Mouse (Mus musculus): Measurements from ENCODE around the gene Hist2h2ab. TPM values are rescaled to one million over a fixed set of nuclear protein-coding genes. Genes with fewer than 3 reads are reported as not detected.

Gene Hist2h2ab
- total RNA-seq, 1 experiment = 54.2 TPM

DNA sequence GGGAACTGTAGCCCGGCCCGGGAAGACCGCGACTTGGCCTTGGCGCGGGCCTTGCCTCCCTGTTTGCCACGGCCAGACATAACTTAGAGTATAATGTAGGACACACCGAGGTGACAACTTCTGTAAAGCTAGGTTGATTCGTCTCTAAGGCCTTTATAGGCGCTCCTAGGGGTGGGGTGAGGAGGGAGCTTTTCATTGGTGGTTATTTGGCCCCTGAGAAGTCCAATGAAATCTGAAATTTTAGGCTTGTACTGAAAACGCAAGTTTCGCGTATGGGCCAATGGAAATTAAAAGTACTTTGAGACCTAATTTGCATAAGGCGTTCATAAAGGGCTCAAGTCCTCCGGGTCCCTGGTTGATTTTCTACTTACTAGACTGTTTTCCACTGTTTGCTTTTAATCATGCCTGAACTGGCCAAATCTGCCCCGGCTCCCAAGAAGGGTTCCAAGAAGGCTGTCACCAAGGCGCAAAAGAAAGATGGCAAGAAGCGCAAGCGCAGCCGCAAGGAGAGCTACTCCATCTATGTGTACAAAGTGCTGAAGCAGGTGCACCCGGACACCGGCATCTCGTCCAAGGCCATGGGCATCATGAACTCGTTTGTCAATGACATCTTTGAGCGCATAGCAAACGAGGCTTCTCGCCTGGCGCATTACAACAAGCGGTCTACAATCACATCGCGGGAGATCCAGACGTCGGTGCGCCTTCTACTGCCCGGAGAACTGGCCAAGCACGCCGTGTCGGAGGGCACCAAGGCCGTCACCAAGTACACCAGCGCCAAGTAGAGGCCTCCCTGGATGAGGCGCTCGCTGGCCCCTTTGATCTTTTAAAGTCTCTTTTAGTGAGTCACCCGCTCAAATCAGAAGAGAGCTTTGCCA lies 1.3 kb downstream of the Hist2h2ab start, which contains the start of the genes Hist2h2ac and Hist2h2be:
Gene Hist2h2ac, minus strand, starts transcription at position 116 of the 875 bp plus-strand sequence.
Gene Hist2h2be, plus strand, starts transcription at position 355 of the 875 bp plus-strand sequence.
- H3K9ac ChIP-seq (ENCODE audit: insufficient read depth, low read depth, low read length, poor library complexity, severe bottlenecking) = peak within 1 kb of the TSS; percentile 95
- TF ChIP-seq ZNF384 (IDR thresholded peaks at IDR 0.05; ENCODE audit: low read depth, low read length) (no peak), MAFK (IDR thresholded peaks at IDR 0.05; ENCODE audit: insufficient read depth, low read depth, low read length) (no peak), ZC3H11A (IDR thresholded peaks at IDR 0.05; ENCODE audit: borderline replicate concordance, low read depth, low read length) (no peak), HCFC1 (IDR thresholded peaks at IDR 0.05; ENCODE audit: borderline replicate concordance, insufficient read depth, low read length) (no peak), CHD2 (IDR thresholded peaks at IDR 0.05; ENCODE audit: low read depth, low read length) (no peak)
- peak; percentile 87 for DNase-seq (ENCODE audit: low read depth, low spot score)
- in situ Hi-C loops (cut with MboI; ENCODE audit: low sequenced_read_pairs in 2 of 2, unreplicated experiment in 2 of 2) = no loop called here
- peak within 1 kb of the TSS; percentile 93 for H3K27ac ChIP-seq (ENCODE audit: insufficient read depth, low read depth, low read length, poor library complexity, severe bottlenecking)
- H3K4me1 ChIP-seq (ENCODE audit: control insufficient read depth in 2 of 2, insufficient read depth in 2 of 2, low read length in 2 of 2, poor library complexity in 1 of 2) = peaks cover 0 to 7% of the 10 kb centered on the region in 2 experiments; a peak in 2 of 4 replicates
- no peaks in the 10 kb centered on the region for H3K9me3 ChIP-seq (ENCODE audit: control insufficient read depth, insufficient read depth, low read depth, low read length)
- H3K4me3 ChIP-seq (ENCODE audit: insufficient read depth in 1 of 2, low read depth in 1 of 2, low read length in 2 of 2, poor library complexity in 1 of 2, severe bottlenecking in 1 of 2) = peak within 1 kb of the TSS; percentile 75 to 77
- H3K36me3 ChIP-seq (ENCODE audit: control insufficient read depth, insufficient read depth, low read length, poor library complexity, severe bottlenecking) = no peaks in the 10 kb centered on the region

DNA sequence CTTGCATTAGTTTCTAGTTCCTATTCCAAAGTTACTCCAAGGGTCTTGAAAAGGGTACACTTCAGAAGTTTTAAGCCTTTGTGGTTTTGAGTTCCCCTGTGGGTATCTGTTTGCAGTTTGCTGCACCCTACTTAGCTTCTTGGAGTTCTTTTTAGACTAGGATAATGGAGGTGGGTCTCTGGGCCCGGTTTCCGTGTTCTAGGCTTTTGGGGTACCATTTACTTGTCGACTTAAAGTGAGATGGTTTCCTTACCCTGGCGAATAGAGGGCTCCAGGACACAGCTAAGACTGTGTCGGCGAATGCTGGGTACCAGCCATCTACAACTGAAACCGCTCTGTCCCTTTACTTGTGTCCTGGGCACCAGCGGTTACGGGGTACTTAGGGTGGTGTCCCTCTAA lies 2.0 kb downstream of the Hist2h2ab start:
- no peaks in the 10 kb centered on the region for H3K36me3 ChIP-seq (ENCODE audit: control insufficient read depth, insufficient read depth, low read length, poor library complexity, severe bottlenecking)
- no peaks in the 10 kb centered on the region for H3K9me3 ChIP-seq (ENCODE audit: control insufficient read depth, insufficient read depth, low read depth, low read length)
- DNase-seq (ENCODE audit: low read depth, low spot score) = no peak
- H3K4me1 ChIP-seq (ENCODE audit: control insufficient read depth in 2 of 2, insufficient read depth in 2 of 2, low read length in 2 of 2, poor library complexity in 1 of 2) = peaks cover 0 to 7% of the 10 kb centered on the region in 2 experiments; a peak in 2 of 4 replicates
- H3K4me3 ChIP-seq (ENCODE audit: insufficient read depth in 1 of 2, low read depth in 1 of 2, low read length in 2 of 2, poor library complexity in 1 of 2, severe bottlenecking in 1 of 2) = peak overlapping the region; percentile 55 to 75
- in situ Hi-C loops (cut with MboI; ENCODE audit: low sequenced_read_pairs in 2 of 2, unreplicated experiment in 2 of 2) = no loop called here
- peak overlapping the region; percentile 61 for H3K9ac ChIP-seq (ENCODE audit: insufficient read depth, low read depth, low read length, poor library complexity, severe bottlenecking)
- H3K27ac ChIP-seq (ENCODE audit: insufficient read depth, low read depth, low read length, poor library complexity, severe bottlenecking) = peak overlapping the region; percentile 20; the same call in 1 of the 2 replicates
- TF ChIP-seq ZNF384 (IDR thresholded peaks at IDR 0.05; ENCODE audit: low read depth, low read length) (no peak), ZC3H11A (IDR thresholded peaks at IDR 0.05; ENCODE audit: borderline replicate concordance, low read depth, low read length) (no peak), HCFC1 (IDR thresholded peaks at IDR 0.05; ENCODE audit: borderline replicate concordance, insufficient read depth, low read length) (no peak)

DNA sequence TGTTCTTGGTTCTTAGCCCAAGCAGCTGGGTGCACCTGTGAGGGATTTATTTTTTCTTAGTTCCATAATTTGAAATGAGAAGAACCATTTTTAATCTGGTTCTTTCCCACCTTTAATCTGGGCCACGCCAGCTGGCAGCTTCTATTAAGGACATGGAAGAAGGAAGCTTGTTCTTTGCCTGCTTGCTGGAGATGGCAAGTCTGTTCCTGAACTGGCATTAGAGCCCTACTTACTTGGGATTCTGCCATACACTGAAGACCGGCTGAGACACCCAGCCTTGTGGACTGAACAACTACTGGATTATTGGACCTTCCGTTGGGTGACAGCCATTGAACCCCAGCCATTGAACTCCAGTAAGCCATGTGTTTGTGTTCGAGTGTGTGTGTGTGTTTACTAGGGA lies 3.1 kb downstream of the Hist2h2ab start:
- TF ChIP-seq ZC3H11A (IDR thresholded peaks at IDR 0.05; ENCODE audit: borderline replicate concordance, low read depth, low read length) = no peak
- TF ChIP-seq HCFC1 (IDR thresholded peaks at IDR 0.05; ENCODE audit: borderline replicate concordance, insufficient read depth, low read length) = no peak
- no peak for TF ChIP-seq ZNF384 (IDR thresholded peaks at IDR 0.05; ENCODE audit: low read depth, low read length)
- TF ChIP-seq MAFK (IDR thresholded peaks at IDR 0.05; ENCODE audit: insufficient read depth, low read depth, low read length) = no peak
- no peak for TF ChIP-seq CHD2 (IDR thresholded peaks at IDR 0.05; ENCODE audit: low read depth, low read length)
- no peaks in the 10 kb centered on the region for H3K36me3 ChIP-seq (ENCODE audit: control insufficient read depth, insufficient read depth, low read length, poor library complexity, severe bottlenecking)
- no peak overlapping the region for H3K27ac ChIP-seq (ENCODE audit: insufficient read depth, low read depth, low read length, poor library complexity, severe bottlenecking)
- no peak overlapping the region for H3K4me3 ChIP-seq (ENCODE audit: insufficient read depth in 1 of 2, low read depth in 1 of 2, low read length in 2 of 2, poor library complexity in 1 of 2, severe bottlenecking in 1 of 2)
- peaks cover 0 to 11% of the 10 kb centered on the region in 2 experiments; a peak in 2 of 4 replicates for H3K4me1 ChIP-seq (ENCODE audit: control insufficient read depth in 2 of 2, insufficient read depth in 2 of 2, low read length in 2 of 2, poor library complexity in 1 of 2)
- H3K9ac ChIP-seq (ENCODE audit: insufficient read depth, low read depth, low read length, poor library complexity, severe bottlenecking) = no peak overlapping the region
- no peaks in the 10 kb centered on the region for H3K9me3 ChIP-seq (ENCODE audit: control insufficient read depth, insufficient read depth, low read depth, low read length)
- in situ Hi-C loops (cut with MboI; ENCODE audit: low sequenced_read_pairs in 2 of 2, unreplicated experiment in 2 of 2) = no loop called here
- no peak for DNase-seq (ENCODE audit: low read depth, low spot score)

DNA sequence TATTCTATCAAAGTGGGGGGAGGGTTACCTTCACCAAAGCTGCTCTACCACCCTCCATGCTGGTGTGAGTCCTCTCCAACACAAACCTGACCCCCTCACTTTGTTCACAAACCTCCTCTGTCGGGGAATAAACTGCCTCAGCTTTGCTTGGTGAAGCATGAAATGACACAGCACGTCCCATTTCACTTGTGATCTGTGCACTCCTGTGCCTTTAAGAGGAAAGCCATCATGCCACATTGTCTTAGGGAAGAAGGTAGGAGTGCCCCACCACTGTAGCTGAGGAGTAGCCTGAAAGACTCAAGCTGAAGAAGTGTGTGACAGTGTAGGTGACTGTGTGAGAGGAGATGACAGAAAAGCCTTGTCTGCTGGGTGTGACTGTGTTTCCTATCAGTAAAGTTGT lies 5.8 kb downstream of the Hist2h2ab start:
- in situ Hi-C loops (cut with MboI; ENCODE audit: low sequenced_read_pairs in 2 of 2, unreplicated experiment in 2 of 2) = no loop called here
- H3K4me3 ChIP-seq (ENCODE audit: insufficient read depth in 1 of 2, low read depth in 1 of 2, low read length in 2 of 2, poor library complexity in 1 of 2, severe bottlenecking in 1 of 2) = no peak overlapping the region

More for the DNA sequence above, 5.8 kb downstream of the Hist2h2ab start:
- no peak for DNase-seq (ENCODE audit: low read depth, low spot score)
- H3K27ac ChIP-seq (ENCODE audit: insufficient read depth, low read depth, low read length, poor library complexity, severe bottlenecking) = no peak overlapping the region
- TF ChIP-seq CHD2 (IDR thresholded peaks at IDR 0.05; ENCODE audit: low read depth, low read length) (no peak), ZC3H11A (IDR thresholded peaks at IDR 0.05; ENCODE audit: borderline replicate concordance, low read depth, low read length) (no peak), MAFK (IDR thresholded peaks at IDR 0.05; ENCODE audit: insufficient read depth, low read depth, low read length) (no peak), ZNF384 (IDR thresholded peaks at IDR 0.05; ENCODE audit: low read depth, low read length) (no peak)
- H3K9me3 ChIP-seq (ENCODE audit: control insufficient read depth, insufficient read depth, low read depth, low read length) = no peaks in the 10 kb centered on the region
- H3K9ac ChIP-seq (ENCODE audit: insufficient read depth, low read depth, low read length, poor library complexity, severe bottlenecking) = no peak overlapping the region
- H3K4me1 ChIP-seq (ENCODE audit: control insufficient read depth in 2 of 2, insufficient read depth in 2 of 2, low read length in 2 of 2, poor library complexity in 1 of 2) = peaks cover 0 to 11% of the 10 kb centered on the region in 2 experiments; a peak in 2 of 4 replicates
- H3K36me3 ChIP-seq (ENCODE audit: control insufficient read depth, insufficient read depth, low read length, poor library complexity, severe bottlenecking) = no peaks in the 10 kb centered on the region

Data from ES-E14 (cell line).